Mouse (Mus musculus) gastrocnemius, postnatal 14 days (tissue): ENCODE measurements around the gene Olfr1120. TPM values are rescaled to one million over a fixed set of nuclear protein-coding genes. Genes with fewer than 3 reads are reported as not detected.
"Not testable (repeated sequence)": the region's sequence is repeated elsewhere in the genome, so short reads cannot be mapped to it uniquely, and the experiment has no call there.

Experiments
- DNase-seq: peaks from one replicate; pipeline ENCODE4 v3.0.0; 2021; ENCODE audit warnings: mixed read lengths
- intact Hi-C: fragments of 180-260 bp; cut with DNase I; formaldehyde crosslinking; loops from one replicate; pipeline ENCODE4 v1.15.1; 2025; ENCODE audit warnings: low total_unique reads
- long read RNA-seq, 2 experiments: library from polyadenylated mRNA; stranded (forward); transcript quantifications; one replicate each; pipeline ENCODE4 v2.0.0; 2021
- total RNA-seq, 2 experiments: library from RNA; stranded (reverse); gene quantifications; 2 replicates each; pipeline ENCODE4 v1.2.3; 2021

The Olfr1120 gene
- not detected for total RNA-seq
- long read RNA-seq, experiment 1, result 0 reads
- long read RNA-seq, experiment 2, result 0 reads

DNA sequence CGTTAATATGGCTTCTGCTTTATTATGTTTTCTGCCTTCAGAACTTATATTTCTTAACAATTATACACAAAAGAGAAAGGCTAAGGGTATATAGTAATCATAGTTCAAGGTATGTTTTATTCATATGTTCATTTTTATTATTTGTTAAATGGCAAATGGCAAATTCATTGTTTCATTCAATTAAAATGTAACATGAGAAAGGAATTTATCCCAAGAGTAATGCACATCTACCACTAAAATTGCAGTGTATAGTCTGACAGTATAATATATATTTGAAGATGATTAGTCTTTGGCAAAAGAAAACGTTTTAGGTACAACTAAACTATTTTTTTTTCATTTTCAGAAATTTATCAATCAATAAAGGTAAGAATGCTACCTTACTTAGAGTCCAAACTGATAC, at the start of gene Olfr1120:
Olfr1120 (plus strand) TSS at position 301 of the 400 bp plus-strand sequence.
- intact Hi-C loops, result no loop called here

GRCm38 (mm10) chr2:87307281-87307680, 47.3 kb upstream of the Olfr1120 start, which contains the start of gene Olfr1118:
Olfr1118 (plus strand) TSS chr2:87307581.
- DNase-seq, result no peak
- intact Hi-C loops, result no loop called here

More for the DNA sequence above, at the start of gene Olfr1120:
- no peak for DNase-seq

DNA sequence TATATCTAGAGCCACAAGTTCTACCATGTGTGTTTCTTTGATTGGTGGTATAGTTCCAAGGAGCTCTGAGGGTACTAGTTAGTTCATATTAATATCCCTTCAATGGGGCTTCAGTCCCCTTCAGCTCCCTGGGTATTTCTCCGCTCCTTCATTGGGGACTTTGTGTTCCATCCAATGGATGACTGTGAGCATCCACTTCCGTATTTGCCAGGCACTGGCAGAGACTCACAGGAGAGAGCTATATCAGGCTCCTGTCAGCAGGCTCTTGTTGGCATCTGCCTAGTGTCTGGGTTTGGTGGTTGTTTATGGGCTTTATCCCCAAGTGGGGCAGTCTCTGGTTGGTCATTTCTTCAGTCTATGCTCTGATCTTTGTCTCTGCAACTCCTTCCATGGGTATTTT, 5.5 kb downstream of the Olfr1120 start:
- intact Hi-C loops, result not testable (repeated sequence)

GRCm38 (mm10) chr2:87369595-87369994, 15.0 kb downstream of the Olfr1120 start, which contains the start of gene Olfr1121:
Olfr1121 (plus strand) TSS chr2:87369895.
- DNase-seq, result no peak
- intact Hi-C loops, result no loop called here

More for the DNA sequence above, 5.5 kb downstream of the Olfr1120 start:
- not testable (repeated sequence) for DNase-seq

DNA sequence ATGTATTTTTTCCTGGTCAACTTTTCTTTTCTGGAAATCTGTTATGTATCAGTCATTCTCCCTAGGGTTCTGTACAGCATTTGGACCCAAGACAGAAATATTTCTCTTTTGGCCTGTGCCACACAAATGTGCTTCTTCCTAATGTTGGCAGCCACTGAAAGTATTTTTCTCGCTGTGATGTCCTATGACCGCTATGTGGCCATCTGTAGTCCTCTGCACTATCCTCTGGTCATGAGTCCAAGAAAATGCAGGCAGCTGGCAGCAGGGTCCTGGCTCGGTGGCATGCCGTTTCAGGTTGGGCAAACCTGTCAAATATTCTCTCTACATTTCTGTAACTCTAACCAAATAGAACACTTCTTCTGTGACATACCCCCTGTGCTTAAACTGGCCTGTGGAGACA, 17.1 kb downstream of the Olfr1120 start:
- DNase-seq, result no peak
- intact Hi-C loops, result no loop called here

GRCm38 (mm10) chr2:87383935-87384334, 29.3 kb downstream of the Olfr1120 start:
- intact Hi-C loops, result no loop called here
- no peak for DNase-seq

DNA sequence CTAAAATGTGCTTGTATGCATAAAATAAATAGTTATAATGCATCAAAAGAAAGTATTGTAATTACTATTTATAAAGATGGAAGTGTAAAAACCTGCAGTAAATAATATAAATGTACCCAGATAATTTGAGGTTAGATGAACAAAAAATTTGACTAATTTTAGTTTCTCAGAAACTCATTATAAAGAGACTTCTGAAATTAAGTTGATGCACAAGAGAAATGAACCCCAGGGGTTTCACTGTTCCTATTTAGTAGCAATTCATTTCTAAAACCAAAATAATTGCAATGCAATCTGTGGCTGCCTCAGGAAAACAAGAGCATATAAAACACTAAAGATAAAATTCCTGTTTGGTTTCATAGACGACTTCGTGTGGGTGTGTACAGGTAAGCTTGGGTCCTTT, 30.9 kb downstream of the Olfr1120 start, which contains the start of gene Olfr1122:
Olfr1122 (plus strand) TSS at position 301 of the 400 bp plus-strand sequence.
- intact Hi-C loops, result no loop called here
- DNase-seq, result no peak

DNA sequence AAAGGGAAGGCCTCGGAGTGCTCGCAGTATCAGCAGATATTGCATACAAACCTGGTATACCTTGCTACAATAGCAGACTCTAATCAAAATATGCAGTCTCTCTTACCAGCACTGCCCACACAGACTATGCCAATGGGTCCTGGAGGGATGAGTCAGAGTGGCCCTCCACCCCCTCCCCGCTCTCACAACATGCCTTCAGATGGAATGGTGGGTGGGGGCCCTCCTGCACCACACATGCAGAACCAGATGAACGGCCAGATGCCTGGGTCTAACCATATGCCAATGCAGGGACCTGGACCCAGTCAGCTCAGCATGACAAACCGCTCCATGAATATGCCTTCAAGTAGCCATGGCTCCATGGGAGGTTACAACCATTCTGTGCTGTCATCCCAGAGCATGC, 39.0 kb downstream of the Olfr1120 start:
- DNase-seq, intact Hi-C loops: not testable (repeated sequence)

- DNase-seq, intact Hi-C loops: not testable (repeated sequence)
Measured at GRCm38 (mm10) chr2:87394686-87395085, 40.1 kb downstream of the Olfr1120 start.

Other genes with a start within 250 kb of the Olfr1120 start
- not detected for gene Olfr259, start 240.2 kb upstream of the Olfr1120 start, total RNA-seq
- not detected for gene Olfr1110, start 214.5 kb upstream of the Olfr1120 start, total RNA-seq
- gene Olfr1111, start 202.2 kb upstream of the Olfr1120 start, total RNA-seq, result not detected
- gene Olfr1112, start 167.0 kb upstream of the Olfr1120 start, total RNA-seq, result not detected
- not detected for gene Olfr1113, start 145.8 kb upstream of the Olfr1120 start, total RNA-seq
- gene Olfr1115, start 106.8 kb upstream of the Olfr1120 start, total RNA-seq, result not detected
- not detected for gene Olfr1116, start 87.3 kb upstream of the Olfr1120 start, total RNA-seq
- gene Olfr1118, start 47.2 kb upstream of the Olfr1120 start, total RNA-seq, result not detected
- not detected for gene Olfr1121, start 15.1 kb downstream of the Olfr1120 start, total RNA-seq
- not detected for gene Olfr1122, start 31.0 kb downstream of the Olfr1120 start, total RNA-seq
- not detected for gene Olfr1123, start 61.8 kb downstream of the Olfr1120 start, total RNA-seq
- not detected for gene Olfr1124, start 75.5 kb downstream of the Olfr1120 start, total RNA-seq
- gene Olfr1126, start 99.1 kb downstream of the Olfr1120 start, total RNA-seq, result not detected
- not detected for gene Pramel7, start 142.3 kb downstream of the Olfr1120 start, total RNA-seq
- gene Pramel6, start 151.8 kb downstream of the Olfr1120 start, total RNA-seq, result not detected
- gene Olfr153, start 177.0 kb downstream of the Olfr1120 start, total RNA-seq, result not detected
- not detected for gene Olfr1128, start 190.7 kb downstream of the Olfr1120 start, total RNA-seq
- not detected for gene Olfr1129, start 219.1 kb downstream of the Olfr1120 start, total RNA-seq